Mouse (Mus musculus): ENCODE measurements around the gene Rhebl1. TPM values are rescaled to one million over a fixed set of nuclear protein-coding genes. Genes with fewer than 3 reads are reported as not detected.

Gene Rhebl1
- polyA plus RNA-seq, 1 experiment from 2014 or later, result 21.0 TPM

DNA sequence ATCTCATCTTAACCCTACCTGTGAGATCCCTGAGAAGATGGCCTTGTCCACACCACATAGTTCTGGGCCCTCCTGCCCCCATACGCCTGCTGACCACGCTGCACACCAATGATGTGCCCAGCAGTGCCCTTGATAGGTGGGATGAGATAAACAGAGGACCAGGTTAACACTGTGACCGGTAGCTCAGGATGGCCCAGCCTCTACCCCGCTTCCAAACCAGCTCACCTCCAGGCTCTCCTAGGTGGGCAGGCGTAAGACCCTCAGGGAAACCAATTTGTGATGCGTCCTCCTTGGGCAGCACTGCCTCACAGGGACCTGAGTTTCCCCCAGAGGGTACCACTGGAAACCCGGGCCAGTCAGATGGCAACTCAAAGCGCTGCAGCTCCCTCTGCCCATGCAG, 28.6 kb downstream of the Rhebl1 start:
- 97% methylated on average over 8 of the region's 8 CpGs for WGBS
- H3K9me3 ChIP-seq, result no peaks in the 10 kb centered on the region
- no peak for DNase-seq (ENCODE audit: low spot score)
- no peak overlapping the region for H3K27ac ChIP-seq
- H3K4me3 ChIP-seq, result no peak overlapping the region
- H3K4me1 ChIP-seq (replicated peaks), result peaks cover 42% of the 10 kb centered on the region
- no peaks in the 10 kb centered on the region for H3K27me3 ChIP-seq (ENCODE audit: insufficient read depth, poor library complexity, severe bottlenecking)
- H3K36me3 ChIP-seq, result peaks cover 78% of the 10 kb centered on the region

- H3K36me3 ChIP-seq, result peaks cover 86% of the 10 kb centered on the region
- H3K9me3 ChIP-seq, result no peaks in the 10 kb centered on the region
- H3K4me3 ChIP-seq, result no peak overlapping the region
- WGBS, result 94% methylated on average over 6 of the region's 6 CpGs
- no peak for DNase-seq (ENCODE audit: low spot score)
- H3K27ac ChIP-seq, result no peak overlapping the region
- H3K4me1 ChIP-seq (replicated peaks), result peaks cover 34% of the 10 kb centered on the region
- H3K27me3 ChIP-seq (ENCODE audit: insufficient read depth, poor library complexity, severe bottlenecking), result no peaks in the 10 kb centered on the region
Observed at GRCm38 (mm10) chr15:98864951-98865350, 29.4 kb downstream of the Rhebl1 start.

- H3K4me3 ChIP-seq, result no peak overlapping the region
- peaks cover 20% of the 10 kb centered on the region for H3K4me1 ChIP-seq (replicated peaks)
- 93% methylated on average over 12 of the region's 12 CpGs for WGBS
- DNase-seq (ENCODE audit: low spot score), result no peak
- no peaks in the 10 kb centered on the region for H3K27me3 ChIP-seq (ENCODE audit: insufficient read depth, poor library complexity, severe bottlenecking)
- no peak overlapping the region for H3K27ac ChIP-seq
- peaks cover 93% of the 10 kb centered on the region for H3K36me3 ChIP-seq
- H3K9me3 ChIP-seq, result no peaks in the 10 kb centered on the region
Observed at GRCm38 (mm10) chr15:98863451-98863958, 30.8 kb downstream of the Rhebl1 start.

- peaks cover 100% of the 10 kb centered on the region for H3K36me3 ChIP-seq
- DNase-seq (ENCODE audit: low spot score), result no peak
- 85% methylated on average over 21 of the region's 21 CpGs for WGBS
- H3K27ac ChIP-seq, result no peak overlapping the region
- H3K4me3 ChIP-seq, result no peak overlapping the region
- no peaks in the 10 kb centered on the region for H3K9me3 ChIP-seq
- H3K27me3 ChIP-seq (ENCODE audit: insufficient read depth, poor library complexity, severe bottlenecking), result no peaks in the 10 kb centered on the region
- H3K4me1 ChIP-seq (replicated peaks), result 0 out of 2 replicates have a peak, but pooled peaks cover 5% of the 10 kb centered on the region
Observed at GRCm38 (mm10) chr15:98861701-98862410, 32.5 kb downstream of the Rhebl1 start.

DNA sequence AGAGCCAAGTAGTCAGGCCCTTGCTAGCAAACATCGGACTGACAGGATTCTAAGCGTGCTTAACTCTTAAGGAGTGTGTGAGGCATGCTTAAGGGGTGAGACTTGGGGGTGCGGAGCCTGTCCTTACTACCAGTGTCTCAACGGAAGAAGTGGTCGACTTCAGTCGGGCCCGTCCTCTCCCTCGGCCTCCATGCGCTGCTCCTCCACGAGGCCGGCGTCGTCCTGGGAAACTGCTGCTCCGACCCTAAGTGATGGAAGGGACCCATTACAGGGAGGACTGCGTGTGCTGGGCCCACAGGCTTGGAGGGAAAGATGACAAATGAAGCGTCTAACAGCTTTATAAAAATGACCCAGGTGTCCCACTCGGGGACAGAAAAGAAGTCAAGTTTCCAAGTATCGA, 33.4 kb downstream of the Rhebl1 start:
- H3K4me3 ChIP-seq, result no peak overlapping the region
- H3K27ac ChIP-seq, result no peak overlapping the region
- peaks cover 100% of the 10 kb centered on the region for H3K36me3 ChIP-seq
- no peaks in the 10 kb centered on the region for H3K9me3 ChIP-seq
- whole genome bisulfite sequencing, result 95% methylated on average over 18 of the region's 18 CpGs
- DNase-seq (ENCODE audit: low spot score), result no peak
- 0 out of 2 replicates have a peak, but pooled peaks cover 5% of the 10 kb centered on the region for H3K4me1 ChIP-seq (replicated peaks)
- no peaks in the 10 kb centered on the region for H3K27me3 ChIP-seq (ENCODE audit: insufficient read depth, poor library complexity, severe bottlenecking)

DNA sequence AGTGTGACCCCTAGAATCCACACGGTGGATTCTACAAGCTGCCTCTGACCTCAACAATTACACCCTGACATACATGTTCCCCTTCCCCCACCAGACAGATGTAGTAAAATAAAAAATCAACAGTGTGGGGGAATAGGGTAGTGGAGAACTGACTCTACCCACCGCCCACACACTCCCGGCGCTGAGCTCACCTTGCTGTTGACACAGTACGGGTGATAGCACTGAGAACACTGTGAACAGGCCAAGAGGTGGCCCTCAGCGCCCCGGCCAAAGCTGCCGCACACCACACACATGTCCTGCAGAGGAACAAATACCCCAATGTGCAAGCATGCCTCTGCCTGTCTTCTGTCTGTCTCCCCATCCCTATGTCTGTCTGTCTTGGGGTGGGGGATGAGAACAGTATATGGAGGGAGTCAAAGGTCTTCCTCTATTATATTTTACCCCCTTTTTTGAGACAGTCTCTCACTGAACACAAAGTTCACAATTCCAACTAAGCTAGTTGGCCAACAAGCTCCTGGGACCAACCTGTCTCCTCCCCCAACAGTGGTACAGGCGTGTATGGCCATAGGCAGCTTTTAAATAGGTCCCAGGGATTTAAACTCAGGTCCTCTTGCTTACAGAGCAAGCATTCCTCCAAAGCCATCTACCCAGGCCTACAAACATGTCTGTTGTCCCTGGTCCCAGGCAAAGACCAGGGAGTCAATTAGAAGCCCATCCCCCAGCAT, 34.9 kb downstream of the Rhebl1 start:
- H3K36me3 ChIP-seq, result peaks cover 100% of the 10 kb centered on the region
- H3K9me3 ChIP-seq, result no peaks in the 10 kb centered on the region
- H3K4me3 ChIP-seq, result no peak overlapping the region
- H3K27me3 ChIP-seq (ENCODE audit: insufficient read depth, poor library complexity, severe bottlenecking), result no peaks in the 10 kb centered on the region
- DNase-seq (ENCODE audit: low spot score), result no peak
- H3K27ac ChIP-seq, result no peak overlapping the region
- H3K4me1 ChIP-seq (replicated peaks), result 0 out of 2 replicates have a peak, but pooled peaks cover 5% of the 10 kb centered on the region
- WGBS, result 86% methylated on average over 9 of the region's 9 CpGs

DNA sequence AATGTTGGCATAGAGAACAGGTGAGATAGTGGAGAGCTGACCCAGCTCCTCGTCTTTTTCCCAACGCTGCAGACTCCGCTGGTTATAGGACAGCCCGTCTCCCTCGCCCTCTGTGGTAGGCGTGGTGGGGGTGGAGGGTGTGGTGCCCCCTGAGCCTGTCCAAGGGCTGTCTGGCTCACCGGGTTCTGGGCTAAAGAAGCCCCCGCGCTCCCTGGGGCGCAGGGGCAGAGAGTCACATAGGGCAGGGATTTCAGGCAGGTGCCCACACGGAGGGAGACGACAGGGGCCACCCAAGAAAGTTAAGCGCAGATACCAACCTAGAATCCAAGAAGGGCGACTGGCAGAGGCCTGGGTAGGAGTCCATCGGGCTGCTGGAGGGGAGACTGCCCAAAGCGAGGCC, 40.1 kb downstream of the Rhebl1 start:
- H3K9me3 ChIP-seq, result no peaks in the 10 kb centered on the region
- H3K36me3 ChIP-seq, result peaks cover 100% of the 10 kb centered on the region

DNA sequence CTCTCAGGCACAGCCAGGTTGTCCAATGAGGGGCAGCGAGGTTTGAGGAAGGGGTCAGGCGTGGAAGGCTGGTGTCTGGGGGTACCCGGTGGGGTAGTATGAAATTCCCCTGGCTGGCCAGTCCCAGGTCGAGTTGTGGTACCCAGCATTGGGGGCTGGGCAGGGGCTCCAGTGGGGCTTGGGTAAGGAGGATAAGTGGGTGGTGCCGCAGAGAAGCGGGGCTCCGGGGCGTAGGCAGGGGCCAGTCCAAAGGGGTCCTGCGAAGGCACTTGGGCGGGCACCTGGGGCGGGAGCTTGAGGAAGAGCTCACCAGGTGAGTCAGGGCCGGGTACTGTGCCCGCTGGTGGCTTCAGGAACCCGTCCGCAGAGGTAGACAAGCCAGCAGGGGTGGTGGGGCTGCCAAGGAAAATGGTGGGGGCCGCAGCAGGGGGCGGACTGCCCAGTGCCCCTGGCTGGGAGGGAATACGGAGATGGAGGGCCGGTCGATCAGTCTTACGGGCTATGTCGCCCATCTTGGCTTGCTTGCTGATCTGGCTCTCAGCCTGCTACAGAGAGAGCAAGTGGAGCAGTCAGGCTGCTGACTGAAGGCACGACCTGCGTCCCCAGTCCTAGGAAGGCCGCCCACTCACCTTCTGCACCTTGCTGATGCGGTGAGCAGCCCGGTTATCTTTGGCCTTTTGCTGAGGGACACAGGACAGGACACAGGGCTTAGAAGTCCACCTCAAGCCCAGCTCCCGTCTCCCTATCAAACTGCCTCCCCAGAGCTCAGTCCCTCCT, 41.0 kb downstream of the Rhebl1 start:
- WGBS, result 95% methylated on average over 28 of the region's 28 CpGs
- no peaks in the 10 kb centered on the region for H3K9me3 ChIP-seq
- no peaks in the 10 kb centered on the region for H3K4me1 ChIP-seq (replicated peaks)
- H3K27me3 ChIP-seq (ENCODE audit: insufficient read depth, poor library complexity, severe bottlenecking), result no peaks in the 10 kb centered on the region
- peaks cover 100% of the 10 kb centered on the region for H3K36me3 ChIP-seq
- no peak overlapping the region for H3K4me3 ChIP-seq
- DNase-seq (ENCODE audit: low spot score), result no peak
- H3K27ac ChIP-seq, result no peak overlapping the region

More for the DNA sequence above, 40.1 kb downstream of the Rhebl1 start:
- WGBS, result 94% methylated on average over 16 of the region's 16 CpGs
- Histone ChIP-seq H3K27me3 (ENCODE audit: insufficient read depth, poor library complexity, severe bottlenecking) (no peaks in the 10 kb centered on the region), H3K27ac (no peak overlapping the region), H3K4me3 (no peak overlapping the region), H3K4me1 (replicated peaks) (no peaks in the 10 kb centered on the region)
- no peak for DNase-seq (ENCODE audit: low spot score)

GRCm38 (mm10) chr15:98852733-98853132, 41.6 kb downstream of the Rhebl1 start:
- Histone ChIP-seq H3K27ac (no peak overlapping the region), H3K27me3 (ENCODE audit: insufficient read depth, poor library complexity, severe bottlenecking) (no peaks in the 10 kb centered on the region), H3K4me1 (replicated peaks) (no peaks in the 10 kb centered on the region), H3K9me3 (no peaks in the 10 kb centered on the region), H3K4me3 (no peak overlapping the region), H3K36me3 (peaks cover 100% of the 10 kb centered on the region)
- WGBS, result 86% methylated on average over 9 of the region's 9 CpGs
- no peak for DNase-seq (ENCODE audit: low spot score)

- peaks cover 100% of the 10 kb centered on the region for H3K36me3 ChIP-seq
- H3K9me3 ChIP-seq, result no peaks in the 10 kb centered on the region
- H3K27me3 ChIP-seq (ENCODE audit: insufficient read depth, poor library complexity, severe bottlenecking), result no peaks in the 10 kb centered on the region
- WGBS, result 96% methylated on average over 9 of the region's 9 CpGs
- no peak overlapping the region for H3K4me3 ChIP-seq
- no peak overlapping the region for H3K27ac ChIP-seq
- DNase-seq (ENCODE audit: low spot score), result no peak
- no peaks in the 10 kb centered on the region for H3K4me1 ChIP-seq (replicated peaks)
Observed at GRCm38 (mm10) chr15:98852071-98852470, 42.3 kb downstream of the Rhebl1 start.

- no peak overlapping the region for H3K4me3 ChIP-seq
- DNase-seq (ENCODE audit: low spot score), result no peak
Observed at GRCm38 (mm10) chr15:98851229-98851818, 43.0 kb downstream of the Rhebl1 start.

GRCm38 (mm10) chr15:98850668-98851067, 43.7 kb downstream of the Rhebl1 start:
- no peaks in the 10 kb centered on the region for H3K4me1 ChIP-seq (replicated peaks)
- 95% methylated on average over 14 of the region's 14 CpGs for WGBS
- no peaks in the 10 kb centered on the region for H3K9me3 ChIP-seq
- no peak for DNase-seq (ENCODE audit: low spot score)
- H3K4me3 ChIP-seq, result no peak overlapping the region
- H3K36me3 ChIP-seq, result peaks cover 100% of the 10 kb centered on the region
- H3K27ac ChIP-seq, result no peak overlapping the region
- no peaks in the 10 kb centered on the region for H3K27me3 ChIP-seq (ENCODE audit: insufficient read depth, poor library complexity, severe bottlenecking)

More at GRCm38 (mm10) chr15:98851229-98851818, 43.0 kb downstream of the Rhebl1 start:
- Histone ChIP-seq H3K36me3 (peaks cover 100% of the 10 kb centered on the region), H3K27ac (no peak overlapping the region), H3K27me3 (ENCODE audit: insufficient read depth, poor library complexity, severe bottlenecking) (no peaks in the 10 kb centered on the region), H3K4me1 (replicated peaks) (no peaks in the 10 kb centered on the region), H3K9me3 (no peaks in the 10 kb centered on the region)
- WGBS, result 93% methylated on average over 21 of the region's 21 CpGs

All from hindbrain, embryonic 10.5 days (tissue).